Mouse (Mus musculus): Measurements from ENCODE around the gene Scnm1. TPM values are rescaled to one million over a fixed set of nuclear protein-coding genes. Genes with fewer than 3 reads are reported as not detected.
"Not testable (repeated sequence)": the region's sequence is repeated elsewhere in the genome, so short reads cannot be mapped to it uniquely, and the experiment has no call there.

Gene Scnm1
- total RNA-seq, 2 experiments from 2014 or later, result 28.3 to 31.4 TPM

DNA sequence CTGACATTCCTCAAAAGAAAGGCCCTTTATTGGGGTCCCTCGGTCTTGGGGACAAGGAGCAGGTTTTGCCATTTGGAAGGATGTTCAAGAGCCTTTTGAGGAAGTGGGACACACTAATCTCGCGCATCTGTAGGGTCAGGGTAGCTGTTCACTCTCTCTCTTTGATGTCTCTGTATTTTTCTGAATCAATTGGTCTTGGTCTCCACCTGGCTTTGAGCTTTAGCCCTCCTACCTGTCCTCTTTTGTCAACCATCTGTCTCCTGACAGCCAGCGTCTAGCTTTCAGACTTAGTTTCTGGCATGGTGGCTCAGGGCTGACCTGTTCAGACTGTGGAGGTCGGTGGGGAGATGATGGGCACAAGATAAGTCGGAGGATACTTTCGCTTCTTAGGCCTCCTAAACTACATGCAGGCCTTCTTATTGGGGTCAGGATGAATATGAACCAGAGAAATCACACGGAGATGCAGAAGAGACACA is 25.7 kb upstream of the Scnm1 start:
- intact Hi-C loops (cut with DNase I), result no loop called here

DNA sequence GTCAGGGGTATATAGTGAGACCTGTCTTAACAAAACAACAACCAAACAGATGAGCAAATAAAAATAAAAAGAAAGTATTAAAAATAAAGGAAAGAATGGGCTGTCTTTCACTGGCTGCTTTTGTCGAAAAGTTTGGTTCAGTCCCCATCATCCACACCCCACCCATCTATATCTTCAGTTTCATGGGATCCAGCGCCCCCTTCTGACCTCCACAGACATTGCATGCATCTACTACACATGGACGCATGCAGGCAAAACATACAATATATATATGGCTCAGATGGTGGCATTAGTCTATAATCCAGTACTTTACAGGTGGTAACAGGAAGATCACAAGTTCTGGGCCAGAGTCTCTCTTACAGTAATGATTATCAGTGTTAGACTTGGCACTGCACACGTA is 20.1 kb upstream of the Scnm1 start:
- intact Hi-C loops (cut with DNase I), result no loop called here
- DNase-seq (ENCODE audit: low spot score), result no peak

More for the DNA sequence above, 25.7 kb upstream of the Scnm1 start:
- no peak for DNase-seq (ENCODE audit: low spot score)

DNA sequence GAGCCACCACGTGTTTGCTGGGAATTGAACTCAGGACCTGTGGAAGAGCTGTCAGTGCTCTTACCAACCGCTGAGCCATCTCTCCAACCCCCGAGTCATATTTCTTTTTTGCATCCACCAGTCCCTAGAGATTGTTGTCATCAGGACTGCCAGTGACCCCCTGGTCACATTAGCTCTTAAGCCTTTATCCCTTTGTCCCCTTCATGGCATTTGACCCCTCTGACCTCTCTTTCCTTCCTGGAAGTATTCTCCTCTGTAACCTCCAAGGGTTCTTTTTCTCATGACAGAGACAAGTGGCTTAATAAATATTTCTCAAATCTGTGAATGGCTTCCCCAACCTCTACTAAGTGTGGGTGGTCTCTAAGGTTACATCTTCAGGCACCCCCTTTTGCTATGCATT is 14.1 kb upstream of the Scnm1 start:
- intact Hi-C loops (cut with DNase I), result no loop called here
- no peak for DNase-seq (ENCODE audit: low spot score)

GRCm38 (mm10) chr3:95142617-95143011 is 8.8 kb upstream of the Scnm1 start:
- DNase-seq (ENCODE audit: low spot score), result peak; percentile 70
- intact Hi-C loops (cut with DNase I), result loop anchor here (1.0 to 2.0 kb wide), 3 partner anchors 32 to 120 kb away; partner anchors contain the start of gene Gabpb2

- no peak for DNase-seq (ENCODE audit: low spot score)
- intact Hi-C loops (cut with DNase I), result loop anchor here (1.0 to 2.0 kb wide), 3 partner anchors 32 to 121 kb away; partner anchors contain the start of gene Gabpb2
Measured at GRCm38 (mm10) chr3:95141952-95142616, 8.3 kb upstream of the Scnm1 start, which contains the start of gene Tnfaip8l2. TSS of gene Tnfaip8l2 (minus strand) at chr3:95142360.

DNA sequence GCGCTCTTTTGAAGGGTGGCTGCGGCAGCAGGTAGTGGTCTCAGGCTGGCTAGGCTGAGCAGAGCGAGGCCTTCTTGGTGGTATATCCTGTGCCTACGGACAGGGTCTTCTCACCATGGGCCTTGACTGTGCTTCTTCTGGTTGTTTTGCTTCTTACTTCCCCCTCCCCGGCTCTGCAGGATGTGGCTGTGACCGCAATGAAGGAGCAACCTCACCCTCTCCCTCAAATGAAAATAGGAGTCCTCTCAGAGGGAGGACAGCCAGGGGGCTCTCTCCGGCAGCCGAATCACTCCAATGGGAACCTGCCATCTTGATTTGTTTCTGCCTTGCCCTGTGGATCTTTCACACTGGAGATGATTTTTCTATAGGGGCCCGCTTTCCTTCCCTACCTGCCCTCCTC is 7.7 kb upstream of the Scnm1 start:
- DNase-seq (ENCODE audit: low spot score), result no peak
- intact Hi-C loops (cut with DNase I), result no loop called here

DNA sequence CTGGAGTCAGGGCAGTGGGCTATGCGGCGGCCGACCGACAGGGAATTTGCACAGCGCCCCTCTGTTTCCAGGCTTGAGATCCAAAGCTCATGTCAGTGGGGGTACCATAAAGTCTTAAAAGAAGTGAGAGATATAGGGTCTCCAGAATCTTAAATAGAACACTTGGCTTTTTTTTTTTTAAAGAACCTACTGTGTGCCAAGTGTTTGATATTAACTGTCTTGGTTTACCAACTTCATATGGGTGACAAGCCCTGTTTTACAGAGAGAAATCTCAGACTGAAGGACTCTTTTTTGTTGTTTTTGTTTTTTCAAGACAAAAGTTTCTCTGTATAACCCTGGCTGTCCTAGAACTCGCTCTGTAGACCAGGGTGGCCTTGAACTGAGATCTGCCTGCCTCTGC is 7.0 kb upstream of the Scnm1 start:
- intact Hi-C loops (cut with DNase I), result no loop called here
- no peak for DNase-seq (ENCODE audit: low spot score)

- intact Hi-C loops (cut with DNase I), result no loop called here
- no peak for DNase-seq (ENCODE audit: low spot score)
Measured at GRCm38 (mm10) chr3:95140289-95140595, 6.4 kb upstream of the Scnm1 start.

- DNase-seq (ENCODE audit: low spot score), result no peak
- intact Hi-C loops (cut with DNase I), result no loop called here
Measured at GRCm38 (mm10) chr3:95139586-95140288, 5.9 kb upstream of the Scnm1 start.

GRCm38 (mm10) chr3:95136336-95136735 is 2.5 kb upstream of the Scnm1 start:
- DNase-seq (ENCODE audit: low spot score), result no peak
- intact Hi-C loops (cut with DNase I), result no loop called here

GRCm38 (mm10) chr3:95135433-95136052 is 1.7 kb upstream of the Scnm1 start:
- intact Hi-C loops (cut with DNase I), result no loop called here
- no peak for DNase-seq (ENCODE audit: low spot score)

DNA sequence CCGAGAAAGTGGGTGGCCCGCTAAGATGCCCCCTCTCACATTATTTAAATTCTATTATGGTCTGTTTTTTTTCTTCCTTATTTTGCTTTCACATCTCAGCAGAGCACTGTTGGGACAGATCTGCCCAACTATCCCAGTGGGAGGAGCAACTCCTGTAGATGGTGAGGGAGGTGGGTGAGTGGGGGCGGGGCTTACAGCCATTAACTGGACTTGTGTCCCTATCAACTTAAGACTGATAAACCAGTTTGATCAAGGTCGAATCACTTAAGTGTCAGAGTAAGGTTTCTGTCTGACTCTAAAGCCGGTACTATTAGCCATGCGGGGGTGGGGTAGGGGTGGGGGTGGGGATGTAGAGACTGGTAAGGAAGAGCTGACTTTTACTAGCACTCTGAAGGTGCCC is 1.2 kb upstream of the Scnm1 start:
- intact Hi-C loops (cut with DNase I), result no loop called here
- DNase-seq (ENCODE audit: low spot score), result peak; percentile 26

GRCm38 (mm10) chr3:95134133-95134532 is 322 bp upstream of the Scnm1 start:
- intact Hi-C loops (cut with DNase I); DNase-seq (ENCODE audit: low spot score): not testable (repeated sequence)

GRCm38 (mm10) chr3:95133176-95133575 is 635 bp downstream of the Scnm1 start:
- intact Hi-C loops (cut with DNase I), result loop anchor here (2.0 kb wide), 1 partner anchor 22 kb away; the partner anchor contains the start of gene Vps72
- no peak for DNase-seq (ENCODE audit: low spot score)

DNA sequence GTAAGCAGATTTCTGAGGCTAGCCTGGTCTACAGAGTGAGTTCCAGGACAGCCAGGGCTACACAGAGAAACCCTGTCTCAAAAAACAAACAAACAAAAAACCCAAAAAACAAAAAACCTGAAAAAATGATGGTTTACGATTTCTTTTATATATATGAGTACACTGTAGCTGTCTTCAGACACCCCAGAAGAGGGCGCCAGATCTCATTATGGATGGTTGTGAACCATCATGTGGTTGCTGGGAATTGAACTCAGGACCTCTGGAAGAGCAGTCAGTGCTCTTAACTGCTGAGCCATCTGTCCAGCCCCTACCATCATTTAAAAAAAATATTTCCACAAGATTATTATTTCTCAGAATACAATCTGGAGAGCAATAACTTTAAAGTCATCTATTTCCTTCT is 1.4 kb downstream of the Scnm1 start:
- intact Hi-C loops (cut with DNase I), result loop anchor here (2.0 kb wide), 1 partner anchor 22 kb away; the partner anchor contains the start of gene Vps72
- DNase-seq (ENCODE audit: low spot score), result not testable (repeated sequence)

DNA sequence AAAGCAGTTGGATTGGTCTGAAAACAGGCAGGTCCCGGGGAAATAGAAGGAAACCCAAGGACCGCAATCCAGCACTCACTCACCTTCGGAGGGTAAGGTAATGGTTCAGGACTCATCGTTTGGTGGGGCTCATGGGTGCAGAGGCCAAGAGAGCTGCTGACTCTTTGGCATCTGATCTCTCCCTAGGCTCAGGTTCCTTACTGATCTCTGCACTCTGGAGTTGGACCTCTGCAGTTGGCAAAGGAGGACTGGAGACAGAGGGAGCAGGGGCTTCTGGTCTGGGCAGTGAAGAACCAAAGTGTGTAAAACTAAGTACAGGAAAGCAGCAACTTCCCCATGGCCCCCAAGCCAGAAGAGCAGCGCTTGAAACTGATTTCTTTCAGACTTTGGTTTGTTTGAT is 3.7 kb downstream of the Scnm1 start:
- DNase-seq (ENCODE audit: low spot score), result no peak
- intact Hi-C loops (cut with DNase I), result no loop called here

- no peak for DNase-seq (ENCODE audit: low spot score)
- intact Hi-C loops (cut with DNase I), result no loop called here
Measured at GRCm38 (mm10) chr3:95129226-95129651, 4.6 kb downstream of the Scnm1 start.

DNA sequence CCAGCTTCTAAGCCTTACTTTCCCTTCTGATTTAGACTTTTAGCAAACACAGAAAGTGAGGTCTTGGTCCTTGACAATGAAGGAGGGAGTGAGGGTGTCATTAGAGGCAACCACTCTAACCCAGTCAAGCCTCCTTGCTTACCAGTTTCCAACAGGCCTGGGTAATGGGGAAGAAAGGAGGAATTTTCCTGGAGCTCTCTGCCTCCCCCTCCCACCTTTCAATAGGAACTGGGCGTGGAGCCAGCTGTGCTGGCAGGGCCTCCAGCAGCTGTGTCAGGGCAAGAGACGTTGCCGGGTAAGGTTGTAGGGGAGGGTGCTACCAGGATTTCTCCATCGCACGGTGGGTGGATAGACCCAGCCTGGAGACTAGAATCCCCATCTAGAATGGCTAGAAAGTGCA is 8.8 kb downstream of the Scnm1 start:
- intact Hi-C loops (cut with DNase I), result no loop called here

DNA sequence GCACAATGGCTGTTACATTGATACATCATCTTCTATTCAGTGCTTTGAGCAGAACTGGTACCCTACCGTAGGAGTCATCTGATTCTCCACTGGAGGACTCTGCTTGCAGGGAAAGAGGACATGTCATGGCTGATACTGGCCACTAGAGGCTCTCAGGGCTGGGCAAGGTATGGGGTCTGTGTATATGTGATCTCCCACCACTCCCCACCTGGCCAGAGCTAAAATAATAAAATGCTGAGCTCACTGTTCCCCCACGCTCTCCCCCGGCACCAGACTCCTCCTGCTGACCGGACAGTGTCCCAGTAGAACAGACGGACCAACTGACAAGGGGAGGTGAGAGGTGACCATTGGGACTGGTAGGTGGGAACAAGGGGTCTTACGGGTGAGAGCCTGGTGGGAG is 9.6 kb downstream of the Scnm1 start, which contains the start of gene Tmod4:
TSS of gene Tmod4 (plus strand) at position 231 of the 400 bp plus-strand sequence.
- DNase-seq (ENCODE audit: low spot score), result no peak
- intact Hi-C loops (cut with DNase I), result no loop called here

More for the DNA sequence above, 8.8 kb downstream of the Scnm1 start:
- DNase-seq (ENCODE audit: low spot score), result no peak

DNA sequence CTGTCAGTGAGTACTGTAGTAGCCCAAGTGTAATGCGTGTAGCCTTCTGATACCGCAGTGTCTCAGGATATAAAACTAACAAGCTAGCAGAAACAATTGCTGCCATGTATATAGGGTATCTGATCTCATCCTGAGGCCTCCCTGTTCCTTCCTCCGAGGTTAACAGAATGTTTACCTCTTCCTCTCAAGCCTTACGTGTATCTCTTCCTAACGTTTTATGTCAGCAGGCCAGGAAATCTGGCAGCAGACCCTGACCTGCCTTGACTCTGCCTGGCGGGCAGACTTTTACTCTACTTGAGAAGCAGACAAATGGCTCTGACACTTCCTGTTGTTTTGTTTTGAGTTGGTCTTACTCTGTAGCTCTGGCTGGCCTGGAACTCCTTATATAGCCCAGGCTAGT is 12.2 kb downstream of the Scnm1 start:
- DNase-seq (ENCODE audit: low spot score), result no peak
- intact Hi-C loops (cut with DNase I), result no loop called here

DNA sequence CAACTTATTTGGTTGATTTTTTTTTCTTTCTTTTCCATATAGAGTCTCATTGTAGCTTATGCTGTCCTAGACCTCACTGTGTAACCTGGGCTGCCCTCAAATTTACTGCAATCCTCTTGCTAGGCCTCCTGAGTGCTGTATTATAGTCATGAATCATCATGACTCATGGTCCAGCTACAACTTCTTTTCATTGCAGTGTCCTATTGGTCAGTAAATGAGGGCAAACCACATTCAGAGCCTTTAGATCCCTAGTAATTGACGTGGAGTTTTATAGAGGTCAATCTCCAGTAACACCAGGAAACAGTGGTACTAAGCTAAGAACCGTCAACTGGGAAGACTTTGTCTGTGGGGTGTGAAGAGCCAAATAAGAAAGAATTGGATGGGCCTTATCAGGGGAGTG is 16.1 kb downstream of the Scnm1 start:
- intact Hi-C loops (cut with DNase I), result no loop called here
- no peak for DNase-seq (ENCODE audit: low spot score)
